Mouse (Mus musculus) midbrain, postnatal 0 days (tissue): ENCODE results near the gene Wfdc8. TPM values are rescaled to one million over a fixed set of nuclear protein-coding genes. Genes with fewer than 3 reads are reported as not detected.

Experiments
- ATAC-seq: fragments of 200-750 bp; cut with Nextera tagmentation; 2 replicates; pipeline ENCODE4 v1.8.0; 2017; ENCODE audit warnings: moderate number of reproducible peaks, mild to moderate bottlenecking, moderate TSS enrichment, moderate library complexity; ENCODE audit not compliant: low FRiP score
- DNase-seq: peaks from one replicate; pipeline ENCODE4 v3.0.0-alpha.2; 2015; ENCODE audit warnings: low spot score
- H3K27ac ChIP-seq: fragments of 300-500 bp; sonication (generic); 2 replicates; pipeline ENCODE4 v1.5.1; 2014; ENCODE audit warnings: low read depth, mild to moderate bottlenecking, low read length, mixed read lengths
- H3K27me3 ChIP-seq: fragments of 300-500 bp; sonication (generic); 2 replicates; pipeline ENCODE4 v1.6.1; 2014; ENCODE audit warnings: low read length, control low read depth, mixed read lengths; ENCODE audit not compliant: insufficient read depth
- H3K36me3 ChIP-seq: fragments of 300-500 bp; sonication (generic); 2 replicates; pipeline ENCODE4 v1.6.1; 2014; ENCODE audit warnings: low read length, control low read depth, mixed read lengths; ENCODE audit not compliant: insufficient read depth
- H3K4me1 ChIP-seq: fragments of 300-500 bp; sonication (generic); 2 replicates; pipeline ENCODE4 v1.6.1; 2014; ENCODE audit warnings: mild to moderate bottlenecking, control low read depth, antibody characterized with exemption, low read length, mixed read lengths; ENCODE audit not compliant: insufficient read depth
- H3K4me2 ChIP-seq: fragments of 300-500 bp; sonication (generic); 2 replicates; pipeline ENCODE4 v1.6.1; 2014; ENCODE audit warnings: low read depth, mild to moderate bottlenecking, low read length, mixed read lengths; ENCODE audit not compliant: poor library complexity, severe bottlenecking
- H3K4me3 ChIP-seq: fragments of 300-500 bp; sonication (generic); 2 replicates; pipeline ENCODE4 v1.5.1; 2014; ENCODE audit warnings: low read depth, mild to moderate bottlenecking, low read length, moderate library complexity
- H3K9ac ChIP-seq: fragments of 300-500 bp; sonication (generic); replicated peaks from 2 replicates; pipeline ENCODE4 v1.6.1; 2014; ENCODE audit warnings: mild to moderate bottlenecking, low read length, moderate library complexity, mixed read lengths; ENCODE audit not compliant: poor library complexity, severe bottlenecking
- H3K9me3 ChIP-seq: fragments of 300-500 bp; sonication (generic); 2 replicates; pipeline ENCODE4 v1.6.1; 2016; ENCODE audit warnings: low read length, control low read depth
- CTCF ChIP-seq: IDR thresholded peaks from 2 replicates; pipeline ENCODE4 v1.5.1; 2016; ENCODE audit warnings: antibody characterized with exemption, mild to moderate bottlenecking
- WGBS: fragments of 180-500 bp; shearing (Covaris S2); extraction: QIAGEN DNeasy Blood & Tissue Kit; methylation state at CpG from one replicate; pipeline ENCODE4 v1.1.7; 2014; 5-methylcytosine and 5-hydroxymethylcytosine counted together
- polyA plus RNA-seq: library from polyadenylated mRNA; unstranded; fragments of >200 nt; fragmentation: Nextera tagmentation; extraction: Ambion mirVana; gene quantifications from 2 replicates; pipeline ENCODE4 v1.2.1, GENCODE M21; 2015
- total RNA-seq: library from RNA; depleted of rRNA; stranded (reverse); fragments of >200 nt; gene quantifications from 2 replicates; pipeline ENCODE4 v1.2.3, GENCODE M21; 2014

Wfdc8 gene
- total and polyA plus RNA-seq, 2 experiments from 2014 or later, result not detected

GRCm38 (mm10) chr2:164566997-164567396 lies 46.4 kb downstream of the Wfdc8 start:
- Histone ChIP-seq H3K4me3 (no peak overlapping the region), H3K9me3 (no peaks in the 10 kb centered on the region), H3K27ac (no peak overlapping the region), H3K27me3 (peaks cover 7% of the 10 kb centered on the region; the same call in 1 of the 2 replicates), H3K36me3 (no peaks in the 10 kb centered on the region), H3K4me1 (no peaks in the 10 kb centered on the region), H3K9ac (no peak overlapping the region), H3K4me2 (no peak overlapping the region)
- DNase-seq (no peak), ATAC-seq (no peak)
- peak; percentile 30 for TF ChIP-seq CTCF
- 96% methylated on average over 2 of the region's 2 CpGs for WGBS

- Histone ChIP-seq H3K4me2 (no peak overlapping the region), H3K9ac (no peak overlapping the region), H3K4me3 (no peak overlapping the region), H3K4me1 (no peaks in the 10 kb centered on the region), H3K27ac (no peak overlapping the region), H3K36me3 (no peaks in the 10 kb centered on the region), H3K9me3 (no peaks in the 10 kb centered on the region), H3K27me3 (peaks cover 7% of the 10 kb centered on the region; the same call in 1 of the 2 replicates)
- peak; percentile 17 for DNase-seq
- 71% methylated on average over 5 of the region's 5 CpGs for WGBS
- TF ChIP-seq CTCF, result no peak
- no peak for ATAC-seq
These were observed 49.1 kb downstream of the Wfdc8 start for GRCm38 (mm10) chr2:164564346-164564745.

- no peak overlapping the region for H3K27ac ChIP-seq
- peak overlapping the region; percentile 53 for H3K9ac ChIP-seq
- peak overlapping the region; percentile 65 for H3K4me2 ChIP-seq
- H3K27me3 ChIP-seq, result peaks cover 7% of the 10 kb centered on the region; the same call in 1 of the 2 replicates
- DNase-seq, result peak; percentile 77
- H3K9me3 ChIP-seq, result no peaks in the 10 kb centered on the region
- peak overlapping the region; percentile 32 for H3K4me3 ChIP-seq
- H3K36me3 ChIP-seq, result no peaks in the 10 kb centered on the region
- H3K4me1 ChIP-seq, result no peaks in the 10 kb centered on the region
- 1% methylated on average over 32 of the region's 32 CpGs for WGBS
- TF ChIP-seq CTCF, result peak; percentile 87
- peak; percentile 63; the same call in 1 of the 2 replicates for ATAC-seq
These were observed 49.9 kb downstream of the Wfdc8 start for GRCm38 (mm10) chr2:164563339-164564038.

DNA sequence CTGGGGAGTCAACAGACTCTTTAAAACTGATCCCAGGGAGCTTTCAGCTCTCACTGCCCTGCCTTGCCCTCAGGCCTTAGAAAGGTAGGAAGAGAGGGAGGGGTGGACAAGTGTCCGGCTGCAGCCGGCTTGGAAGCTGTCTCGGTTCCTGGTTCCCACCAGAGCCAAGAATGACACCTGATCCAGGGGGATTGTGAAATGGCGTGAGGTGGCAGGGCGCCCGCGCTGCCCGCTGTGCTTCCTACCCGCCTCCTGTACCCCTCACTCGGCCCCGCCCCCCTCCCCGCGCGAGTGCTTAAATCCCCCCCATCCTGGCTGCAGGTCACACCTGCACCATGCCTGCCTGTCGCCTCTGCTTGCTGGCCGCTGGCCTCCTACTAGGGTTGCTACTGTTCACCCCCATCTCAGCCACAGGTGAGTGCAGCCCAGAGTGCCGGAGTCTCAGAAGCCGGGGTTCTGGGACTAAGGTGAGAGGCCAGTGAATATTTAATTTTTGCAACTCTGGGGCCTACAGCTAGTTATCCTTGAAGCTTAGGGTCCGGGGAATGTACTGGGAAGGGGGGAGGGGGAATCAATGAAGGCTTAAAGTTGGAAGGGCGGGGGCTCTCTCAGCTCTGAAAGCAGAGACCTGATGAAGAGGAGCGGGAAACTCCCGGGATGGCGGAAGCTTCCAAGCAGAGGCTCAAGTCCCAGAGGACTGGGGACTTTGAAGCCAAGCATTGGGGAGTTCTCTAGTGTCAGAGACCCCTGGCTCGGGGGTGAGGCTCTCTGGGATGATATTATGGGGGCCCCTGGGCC lies 50.8 kb downstream of the Wfdc8 start, which contains the start of gene Wfdc2:
Gene Wfdc2, plus strand, starts transcription at position 23 of the 798 bp plus-strand sequence.
- H3K27ac ChIP-seq, result no peak within 1 kb of the TSS
- H3K4me2 ChIP-seq, result peak within 1 kb of the TSS; percentile 65
- H3K9me3 ChIP-seq, result no peaks in the 10 kb centered on the region
- H3K9ac ChIP-seq, result peak within 1 kb of the TSS; percentile 53; the same call in 1 of the 2 replicates
- peaks cover 7% of the 10 kb centered on the region; the same call in 1 of the 2 replicates for H3K27me3 ChIP-seq
- no peaks in the 10 kb centered on the region for H3K4me1 ChIP-seq
- no peak for TF ChIP-seq CTCF
- peak within 1 kb of the TSS; percentile 32 for H3K4me3 ChIP-seq
- ATAC-seq, result no peak
- WGBS, result 7% methylated on average over 24 of the region's 24 CpGs
- H3K36me3 ChIP-seq, result no peaks in the 10 kb centered on the region
- no peak for DNase-seq

- H3K4me1 ChIP-seq, result no peaks in the 10 kb centered on the region
- peaks cover 7% of the 10 kb centered on the region; the same call in 1 of the 2 replicates for H3K27me3 ChIP-seq
- no peaks in the 10 kb centered on the region for H3K9me3 ChIP-seq
- ATAC-seq (no peak), DNase-seq (no peak)
- no peak overlapping the region for H3K27ac ChIP-seq
- no peak for TF ChIP-seq CTCF
- H3K9ac ChIP-seq, result no peak overlapping the region
- H3K36me3 ChIP-seq, result no peaks in the 10 kb centered on the region
- WGBS, result 93% methylated on average over 8 of the region's 8 CpGs
- H3K4me2 ChIP-seq, result no peak overlapping the region
- H3K4me3 ChIP-seq, result no peak overlapping the region
These were observed 53.3 kb downstream of the Wfdc8 start for GRCm38 (mm10) chr2:164560106-164560505.
